Comparison of ENCODE assay signal across 10 mouse cellular contexts in genomic region chr7:140061832-140062130, GRCm38 (mm10). TPM values are rescaled to one million over a fixed set of nuclear protein-coding genes. Genes with fewer than 3 reads are reported as not detected.
DNase-seq lines count a peak whose midpoint lies in the region; ATAC-seq and TF ChIP-seq lines count a peak whose summit lies in the region.
"Had no signal": no experiment of that assay in that cellular context is flagged by ENCODE, and none has a peak within 500 bp of the region (broad histone marks: within the 10 kb centered on the region; RNA-seq: fewer than 3 reads in every experiment).

No protein-coding gene starts in this region.

- no peak for DNase-seq in lung, adult 18-20 months
- DNase-seq in limb, embryonic 14.5 days (ENCODE audit: low spot score), result no peak
- DNase-seq in frontal cortex, adult 2 months (ENCODE audit: extremely low spot score in 1 of 2, low spot score in 1 of 2), result no peak
- no peak for DNase-seq in embryo, embryonic 10 days (ENCODE audit: low spot score)

- H3K27ac ChIP-seq in lung, embryonic 16.5 days (ENCODE audit: low read length), result no peak overlapping the region
- peak overlapping the region; percentile 75 for H3K27ac ChIP-seq in forebrain, embryonic 16.5 days (ENCODE audit: low read length)
- H3K27ac ChIP-seq in limb, embryonic 14.5 days (replicated peaks; ENCODE audit: low read depth, low read length), result no peak overlapping the region

- peak overlapping the region; percentile 59 for H3K4me2 ChIP-seq in lung, embryonic 16.5 days (ENCODE audit: low read depth, low read length)
- peak overlapping the region; percentile 92 for H3K4me2 ChIP-seq in forebrain, embryonic 16.5 days (ENCODE audit: low read length)
- H3K4me2 ChIP-seq in limb, embryonic 14.5 days (replicated peaks; ENCODE audit: low read depth, low read length, severe bottlenecking), result peak overlapping the region; percentile 93; the same call in 1 of the 2 replicates

- WGBS in lung, embryonic 16.5 days, result 3% methylated on average over 6 of the region's 6 CpGs
- WGBS in forebrain, embryonic 16.5 days, result 3% methylated on average over 6 of the region's 6 CpGs
- under 1% methylated on average over 6 of the region's 6 CpGs for WGBS in limb, embryonic 14.5 days

- no peak overlapping the region for H3K9ac ChIP-seq in lung, embryonic 16.5 days (ENCODE audit: low read length)
- H3K9ac ChIP-seq in forebrain, embryonic 16.5 days (replicated peaks; ENCODE audit: low read depth, low read length), result peak overlapping the region; percentile 76
- no peak overlapping the region for H3K9ac ChIP-seq in limb, embryonic 14.5 days (ENCODE audit: low read depth, low read length, severe bottlenecking)

- ATAC-seq in lung, embryonic 16.5 days (ENCODE audit: low read depth), result no peak
- ATAC-seq in forebrain, embryonic 16.5 days, result no peak
- no peak for ATAC-seq in limb, embryonic 14.5 days (ENCODE audit: low FRiP score, low read depth)
- no peak for ATAC-seq in inflammation-experienced regulatory T-cells, adult 6 months
- ATAC-seq: Patski had no signal

- H3K27me3 ChIP-seq in lung, embryonic 16.5 days (ENCODE audit: control insufficient read depth, insufficient read depth, low read depth, low read length), result peaks cover 69% of the 10 kb centered on the region
- peaks cover 9% of the 10 kb centered on the region; the same call in 1 of the 2 replicates for H3K27me3 ChIP-seq in forebrain, embryonic 16.5 days (replicated peaks; ENCODE audit: control insufficient read depth, insufficient read depth, low read length)
- H3K27me3 ChIP-seq in limb, embryonic 14.5 days (ENCODE audit: control insufficient read depth, insufficient read depth, low read length), result peaks cover 61% of the 10 kb centered on the region

- no peak for TF ChIP-seq POLR2A in limb, embryonic 14.5 days (IDR thresholded peaks at IDR 0.05; ENCODE audit: borderline replicate concordance, extremely low read depth, insufficient read depth, insufficient read length)

- no peak overlapping the region for H3K4me3 ChIP-seq in lung, embryonic 16.5 days (ENCODE audit: low read length)
- peak overlapping the region; percentile 49 for H3K4me3 ChIP-seq in forebrain, embryonic 16.5 days (replicated peaks; ENCODE audit: low read length)
- H3K4me3 ChIP-seq in limb, embryonic 14.5 days (replicated peaks; ENCODE audit: low read length), result peak overlapping the region; percentile 39
- H3K4me3 ChIP-seq: erythroblast, embryonic 14.5 days had no signal

- H3K36me3 ChIP-seq in lung, embryonic 16.5 days (ENCODE audit: control insufficient read depth, insufficient read depth, low read length), result no peaks in the 10 kb centered on the region
- H3K36me3 ChIP-seq in forebrain, embryonic 16.5 days (ENCODE audit: control insufficient read depth, insufficient read depth), result no peaks in the 10 kb centered on the region
- H3K36me3 ChIP-seq in limb, embryonic 14.5 days (ENCODE audit: control insufficient read depth, insufficient read depth, low read length), result no peaks in the 10 kb centered on the region

- no peaks in the 10 kb centered on the region for H3K9me3 ChIP-seq in lung, embryonic 16.5 days (ENCODE audit: control insufficient read depth, low read length)
- no peaks in the 10 kb centered on the region for H3K9me3 ChIP-seq in forebrain, embryonic 16.5 days (ENCODE audit: control insufficient read depth, low read length)
- H3K9me3 ChIP-seq in limb, embryonic 14.5 days (ENCODE audit: control insufficient read depth, low read length), result no peaks in the 10 kb centered on the region

- peaks cover 11% of the 10 kb centered on the region for H3K4me1 ChIP-seq in lung, embryonic 16.5 days (replicated peaks; ENCODE audit: control insufficient read depth, insufficient read depth, low read length)
- peaks cover 34% of the 10 kb centered on the region for H3K4me1 ChIP-seq in forebrain, embryonic 16.5 days (replicated peaks; ENCODE audit: control insufficient read depth, insufficient read depth, low read length)
- 0 out of 2 replicates have a peak, but pooled peaks cover 14% of the 10 kb centered on the region for H3K4me1 ChIP-seq in limb, embryonic 14.5 days (ENCODE audit: control insufficient read depth, insufficient read depth, low read length)

RNA-seq across cellular contexts. Expression of gene Msx3, which starts 12.9 kb away (rescaled TPM):
- polyA plus RNA-seq in lung, embryonic 16.5 days (2015; fragmentation: Nextera tagmentation; extraction: Ambion mirVana), result not detected in 2 replicates
- polyA plus RNA-seq in forebrain, embryonic 16.5 days (2015; fragmentation: Nextera tagmentation; extraction: Ambion mirVana), result 0.62 and 1.7 TPM in 2 replicates
- not detected in 2 replicates for polyA plus RNA-seq in limb, embryonic 14.5 days (2012; rRNA removed)
- not detected in 2 replicates for polyA plus RNA-seq in limb, embryonic 14.5 days (2014; fragmentation: Nextera tagmentation; extraction: Ambion mirVana)
- not detected for polyA plus RNA-seq in inflammation-experienced regulatory T-cells, adult 6 months (2017; shearing (Covaris generic))
- 0.17 and 0.28 TPM in 2 replicates for polyA plus RNA-seq in frontal cortex, adult 2 months (2012; rRNA removed)
- polyA plus RNA-seq: erythroblast, embryonic 14.5 days; liver, embryonic 16.5 days; Patski had no signal

RNA-seq across cellular contexts. Expression of gene Caly, which starts 20.6 kb away (rescaled TPM):
- 0.63 and 1.6 TPM in 2 replicates for polyA plus RNA-seq in lung, embryonic 16.5 days (2015; fragmentation: Nextera tagmentation; extraction: Ambion mirVana)
- polyA plus RNA-seq in forebrain, embryonic 16.5 days (2015; fragmentation: Nextera tagmentation; extraction: Ambion mirVana), result 116 and 179 TPM in 2 replicates
- polyA plus RNA-seq in limb, embryonic 14.5 days (2012; rRNA removed), result 0.46 and 0.65 TPM in 2 replicates
- 0.69 and 0.77 TPM in 2 replicates for polyA plus RNA-seq in limb, embryonic 14.5 days (2014; fragmentation: Nextera tagmentation; extraction: Ambion mirVana)
- polyA plus RNA-seq in inflammation-experienced regulatory T-cells, adult 6 months (2017; shearing (Covaris generic)), result not detected
- polyA plus RNA-seq in frontal cortex, adult 2 months (2012; rRNA removed), result 468 and 504 TPM in 2 replicates
- polyA plus RNA-seq: liver, embryonic 16.5 days; Patski had no signal

RNA-seq across cellular contexts. Expression of gene Tubgcp2, which starts 25.3 kb away (rescaled TPM):
- polyA plus RNA-seq in lung, embryonic 16.5 days (2015; fragmentation: Nextera tagmentation; extraction: Ambion mirVana), result 50.5 and 50.6 TPM in 2 replicates
- polyA plus RNA-seq in forebrain, embryonic 16.5 days (2015; fragmentation: Nextera tagmentation; extraction: Ambion mirVana), result 72.7 and 76.3 TPM in 2 replicates
- polyA plus RNA-seq in limb, embryonic 14.5 days (2012; rRNA removed), result 69.1 and 76.7 TPM in 2 replicates
- polyA plus RNA-seq in limb, embryonic 14.5 days (2014; fragmentation: Nextera tagmentation; extraction: Ambion mirVana), result 58.8 and 66.2 TPM in 2 replicates
- polyA plus RNA-seq in inflammation-experienced regulatory T-cells, adult 6 months (2017; shearing (Covaris generic)), result 10 to 100 TPM; 24.8 to 32.5 (median 28.0) TPM
- 46.1 and 51.7 TPM in 2 replicates for polyA plus RNA-seq in frontal cortex, adult 2 months (2012; rRNA removed)

RNA-seq across cellular contexts. Expression of gene Zfp511, which starts 25.6 kb away (rescaled TPM):
- 39.8 and 41.8 TPM in 2 replicates for polyA plus RNA-seq in lung, embryonic 16.5 days (2015; fragmentation: Nextera tagmentation; extraction: Ambion mirVana)
- polyA plus RNA-seq in forebrain, embryonic 16.5 days (2015; fragmentation: Nextera tagmentation; extraction: Ambion mirVana), result 54.5 and 62.0 TPM in 2 replicates
- polyA plus RNA-seq in limb, embryonic 14.5 days (2012; rRNA removed), result 58.3 and 75.1 TPM in 2 replicates
- 37.2 and 41.1 TPM in 2 replicates for polyA plus RNA-seq in limb, embryonic 14.5 days (2014; fragmentation: Nextera tagmentation; extraction: Ambion mirVana)
- 10 to 100 TPM; 25.0 to 30.1 (median 25.7) TPM for polyA plus RNA-seq in inflammation-experienced regulatory T-cells, adult 6 months (2017; shearing (Covaris generic))
- 67.6 and 71.5 TPM in 2 replicates for polyA plus RNA-seq in frontal cortex, adult 2 months (2012; rRNA removed)

RNA-seq across cellular contexts. Expression of gene Prap1, which starts 31.4 kb away (rescaled TPM):
- polyA plus RNA-seq in lung, embryonic 16.5 days (2015; fragmentation: Nextera tagmentation; extraction: Ambion mirVana), result 0.49 TPM in 1 of 2 replicates, not detected in the other
- polyA plus RNA-seq in forebrain, embryonic 16.5 days (2015; fragmentation: Nextera tagmentation; extraction: Ambion mirVana), result not detected in 2 replicates
- 0.80 and 13.6 TPM in 2 replicates for polyA plus RNA-seq in limb, embryonic 14.5 days (2012; rRNA removed)
- polyA plus RNA-seq in limb, embryonic 14.5 days (2014; fragmentation: Nextera tagmentation; extraction: Ambion mirVana), result 0.33 TPM in 1 of 2 replicates, not detected in the other
- not detected for polyA plus RNA-seq in inflammation-experienced regulatory T-cells, adult 6 months (2017; shearing (Covaris generic))
- 4.0 and 10.0 TPM in 2 replicates for polyA plus RNA-seq in frontal cortex, adult 2 months (2012; rRNA removed)
- polyA plus RNA-seq: erythroblast, embryonic 14.5 days; Patski had no signal

Comparison
In these comparisons a context has a peak if more than half of its experiments do, and no peak if none do; other contexts are left out.
1. RNA of gene Caly, which starts 20.6 kb away (polyA plus RNA-seq): 468 to 504 TPM in frontal cortex, adult 2 months and 116 to 179 TPM in forebrain, embryonic 16.5 days; 0.46 to 0.77 TPM in limb, embryonic 14.5 days, 0.63 to 1.6 TPM in lung, embryonic 16.5 days and not detected in inflammation-experienced regulatory T-cells, adult 6 months; every median in the first group is over 10 times any median in the second.
2. Peak in every context shown above with its lines, with median percentiles within 50 percentile points of each other: H3K4me2 ChIP-seq.